Mouse (Mus musculus): ENCODE results near the gene Emg1.

- TF ChIP-seq CTCF (IDR thresholded peaks at IDR 0.05) (no peak), EP300 (IDR thresholded peaks at IDR 0.05; ENCODE audit: insufficient read depth, low read depth, low read length) (no peak)
Observed at GRCm38 (mm10) chr6:124708289-124708889, 3.6 kb downstream of the Emg1 start.

Data from heart, adult 2 months (tissue).